Mouse (Mus musculus): ENCODE results near the gene Apoe. TPM values are rescaled to one million over a fixed set of nuclear protein-coding genes. Genes with fewer than 3 reads are reported as not detected.

Gene Apoe
- 350 and 686 TPM in 2 replicates for polyA plus RNA-seq (2015; fragmentation: Nextera tagmentation; extraction: Ambion mirVana)

- H3K27me3 ChIP-seq (ENCODE audit: control insufficient read depth, insufficient read depth, low read depth, low read length): no peaks in the 10 kb centered on the region
- H3K4me3 ChIP-seq (ENCODE audit: low read depth, low read length): peak within 1 kb of the TSS; percentile 35
- ATAC-seq: peak; percentile 68
- 1% methylated on average over 16 of the region's 20 CpGs for WGBS
- H3K9me3 ChIP-seq (replicated peaks; ENCODE audit: control insufficient read depth, low read length, poor library complexity, severe bottlenecking): no peaks in the 10 kb centered on the region
- H3K36me3 ChIP-seq (ENCODE audit: control insufficient read depth, insufficient read depth, low read length): peaks cover 3% of the 10 kb centered on the region; the same call in 1 of the 2 replicates
- peak within 1 kb of the TSS; percentile 57 for H3K9ac ChIP-seq (ENCODE audit: low read depth, low read length)
- H3K27ac ChIP-seq (ENCODE audit: low read length): peak within 1 kb of the TSS; percentile 29; the same call in 1 of the 2 replicates
- peak within 1 kb of the TSS; percentile 54 for H3K4me2 ChIP-seq (ENCODE audit: low read length)
- peaks cover 16% of the 10 kb centered on the region; the same call in 1 of the 2 replicates for H3K4me1 ChIP-seq (ENCODE audit: control insufficient read depth, insufficient read depth, low read length)
These were observed at the start of gene Apoe for GRCm38 (mm10) chr7:19698907-19699826. Apoe (minus strand) TSS chr7:19699188.

- 5% methylated on average over 25 of the region's 25 CpGs for WGBS
- ATAC-seq: no peak
- no peak overlapping the region for H3K27ac ChIP-seq (ENCODE audit: low read length)
- peak overlapping the region; percentile 96 for H3K9ac ChIP-seq (ENCODE audit: low read depth, low read length)
- no peaks in the 10 kb centered on the region for H3K9me3 ChIP-seq (replicated peaks; ENCODE audit: control insufficient read depth, low read length, poor library complexity, severe bottlenecking)
- no peaks in the 10 kb centered on the region for H3K36me3 ChIP-seq (ENCODE audit: control insufficient read depth, insufficient read depth, low read length)
- H3K4me1 ChIP-seq (ENCODE audit: control insufficient read depth, insufficient read depth, low read length): peaks cover 32% of the 10 kb centered on the region
- peak overlapping the region; percentile 89 for H3K4me2 ChIP-seq (ENCODE audit: low read length)
- H3K27me3 ChIP-seq (ENCODE audit: control insufficient read depth, insufficient read depth, low read depth, low read length): no peaks in the 10 kb centered on the region
- peak overlapping the region; percentile 89 for H3K4me3 ChIP-seq (ENCODE audit: low read depth, low read length)
These were observed 48.6 kb upstream of the Apoe start for GRCm38 (mm10) chr7:19747420-19748218.

- Histone ChIP-seq H3K9me3 (replicated peaks; ENCODE audit: control insufficient read depth, low read length, poor library complexity, severe bottlenecking) (no peaks in the 10 kb centered on the region), H3K4me2 (ENCODE audit: low read length) (peak overlapping the region; percentile 89), H3K9ac (ENCODE audit: low read depth, low read length) (peak overlapping the region; percentile 25), H3K27me3 (ENCODE audit: control insufficient read depth, insufficient read depth, low read depth, low read length) (no peaks in the 10 kb centered on the region), H3K4me1 (ENCODE audit: control insufficient read depth, insufficient read depth, low read length) (peaks cover 35% of the 10 kb centered on the region), H3K36me3 (ENCODE audit: control insufficient read depth, insufficient read depth, low read length) (no peaks in the 10 kb centered on the region), H3K4me3 (ENCODE audit: low read depth, low read length) (no peak overlapping the region), H3K27ac (ENCODE audit: low read length) (no peak overlapping the region)
- WGBS: 26% methylated on average over 6 of the region's 6 CpGs
- no peak for ATAC-seq
These were observed 47.6 kb upstream of the Apoe start for GRCm38 (mm10) chr7:19746426-19747201.

GRCm38 (mm10) chr7:19745971-19746370 lies 47.0 kb upstream of the Apoe start:
- Histone ChIP-seq H3K27ac (ENCODE audit: low read length) (no peak overlapping the region), H3K4me2 (ENCODE audit: low read length) (no peak overlapping the region), H3K9me3 (replicated peaks; ENCODE audit: control insufficient read depth, low read length, poor library complexity, severe bottlenecking) (no peaks in the 10 kb centered on the region), H3K4me3 (ENCODE audit: low read depth, low read length) (no peak overlapping the region), H3K36me3 (ENCODE audit: control insufficient read depth, insufficient read depth, low read length) (peaks cover under 1% of the 10 kb centered on the region; the same call in 1 of the 2 replicates), H3K9ac (ENCODE audit: low read depth, low read length) (no peak overlapping the region), H3K27me3 (ENCODE audit: control insufficient read depth, insufficient read depth, low read depth, low read length) (no peaks in the 10 kb centered on the region), H3K4me1 (ENCODE audit: control insufficient read depth, insufficient read depth, low read length) (peaks cover 35% of the 10 kb centered on the region)
- 88% methylated on average over 8 of the region's 10 CpGs for WGBS
- ATAC-seq: no peak

- no peak overlapping the region for H3K4me2 ChIP-seq (ENCODE audit: low read length)
- H3K4me3 ChIP-seq (ENCODE audit: low read depth, low read length): no peak overlapping the region
- H3K9ac ChIP-seq (ENCODE audit: low read depth, low read length): peak overlapping the region; percentile 6; the same call in 1 of the 2 replicates
- H3K27ac ChIP-seq (ENCODE audit: low read length): no peak overlapping the region
- peaks cover 30% of the 10 kb centered on the region for H3K4me1 ChIP-seq (ENCODE audit: control insufficient read depth, insufficient read depth, low read length)
- H3K27me3 ChIP-seq (ENCODE audit: control insufficient read depth, insufficient read depth, low read depth, low read length): no peaks in the 10 kb centered on the region
- H3K36me3 ChIP-seq (ENCODE audit: control insufficient read depth, insufficient read depth, low read length): peaks cover 5% of the 10 kb centered on the region
- WGBS: 74% methylated on average over 14 of the region's 14 CpGs
- no peak for ATAC-seq
- H3K9me3 ChIP-seq (replicated peaks; ENCODE audit: control insufficient read depth, low read length, poor library complexity, severe bottlenecking): no peaks in the 10 kb centered on the region
These were observed 45.8 kb upstream of the Apoe start for GRCm38 (mm10) chr7:19744590-19745385.

- Histone ChIP-seq H3K27me3 (ENCODE audit: control insufficient read depth, insufficient read depth, low read depth, low read length) (no peaks in the 10 kb centered on the region), H3K27ac (ENCODE audit: low read length) (no peak overlapping the region), H3K4me3 (ENCODE audit: low read depth, low read length) (no peak overlapping the region), H3K4me1 (ENCODE audit: control insufficient read depth, insufficient read depth, low read length) (peaks cover 30% of the 10 kb centered on the region), H3K9me3 (replicated peaks; ENCODE audit: control insufficient read depth, low read length, poor library complexity, severe bottlenecking) (no peaks in the 10 kb centered on the region), H3K36me3 (ENCODE audit: control insufficient read depth, insufficient read depth, low read length) (peaks cover 5% of the 10 kb centered on the region), H3K9ac (ENCODE audit: low read depth, low read length) (no peak overlapping the region), H3K4me2 (ENCODE audit: low read length) (no peak overlapping the region)
- 92% methylated on average over 6 of the region's 6 CpGs for WGBS
- no peak for ATAC-seq
These were observed 44.8 kb upstream of the Apoe start for GRCm38 (mm10) chr7:19743791-19744190.

GRCm38 (mm10) chr7:19742468-19742867 lies 43.5 kb upstream of the Apoe start:
- no peaks in the 10 kb centered on the region for H3K27me3 ChIP-seq (ENCODE audit: control insufficient read depth, insufficient read depth, low read depth, low read length)
- WGBS: 55% methylated on average over 5 of the region's 5 CpGs
- peaks cover 17% of the 10 kb centered on the region for H3K4me1 ChIP-seq (ENCODE audit: control insufficient read depth, insufficient read depth, low read length)
- H3K36me3 ChIP-seq (ENCODE audit: control insufficient read depth, insufficient read depth, low read length): peaks cover 7% of the 10 kb centered on the region
- H3K9me3 ChIP-seq (replicated peaks; ENCODE audit: control insufficient read depth, low read length, poor library complexity, severe bottlenecking): no peaks in the 10 kb centered on the region
- no peak overlapping the region for H3K27ac ChIP-seq (ENCODE audit: low read length)
- no peak overlapping the region for H3K9ac ChIP-seq (ENCODE audit: low read depth, low read length)
- no peak overlapping the region for H3K4me3 ChIP-seq (ENCODE audit: low read depth, low read length)
- ATAC-seq: no peak
- no peak overlapping the region for H3K4me2 ChIP-seq (ENCODE audit: low read length)

Measured in midbrain, embryonic 16.5 days (tissue).